Mouse (Mus musculus) spleen, adult 2 months (tissue): ENCODE data around the gene Nrn1l. TPM values are rescaled to one million over a fixed set of nuclear protein-coding genes. Genes with fewer than 3 reads are reported as not detected.

ENCODE experiments used
- DNase-seq, 2 experiments: peaks; one replicate each; pipeline versions ENCODE4 v3.0.0 to v3.0.0-alpha.2; 2012 to 2021; ENCODE audit warnings: low spot score in 2 of 2, low read depth in 1 of 2
- H3K27ac ChIP-seq: fragments of 200-500 bp; 2 replicates; pipeline ENCODE4 v1.5.1; 2012; ENCODE audit warnings: low read length, inconsistent platforms; ENCODE audit not compliant: insufficient read depth
- H3K27me3 ChIP-seq: fragments of 200-500 bp; 2 replicates; pipeline ENCODE4 v1.6.1; 2012; ENCODE audit warnings: mild to moderate bottlenecking, moderate library complexity, low read length, inconsistent platforms; ENCODE audit not compliant: control insufficient read depth, insufficient read depth
- H3K36me3 ChIP-seq: fragments of 200-500 bp; 2 replicates; pipeline ENCODE4 v1.6.1; 2012; ENCODE audit warnings: mild to moderate bottlenecking, low read length, inconsistent platforms; ENCODE audit not compliant: control insufficient read depth, insufficient read depth
- H3K4me1 ChIP-seq: fragments of 200-500 bp; 2 replicates; pipeline ENCODE4 v1.6.1; 2011; ENCODE audit warnings: inconsistent platforms; ENCODE audit not compliant: control insufficient read depth, insufficient read depth, insufficient read length
- H3K4me3 ChIP-seq: fragments of 200-500 bp; 2 replicates; pipeline ENCODE4 v1.5.1; 2011; ENCODE audit warnings: mild to moderate bottlenecking, inconsistent platforms; ENCODE audit not compliant: insufficient read depth, insufficient read length; ENCODE audit errors: extremely low read depth
- CTCF ChIP-seq: fragments of 200-500 bp; IDR thresholded peaks from 2 replicates; pipeline ENCODE4 v1.5.1; 2011; ENCODE audit warnings: mild to moderate bottlenecking, inconsistent platforms; ENCODE audit not compliant: insufficient read depth, insufficient read length, insufficient replicate concordance; ENCODE audit errors: extremely low read depth
- POLR2A ChIP-seq: fragments of 200-500 bp; IDR thresholded peaks from 2 replicates; pipeline ENCODE4 v1.6.1; 2011; ENCODE audit warnings: low read depth, low read length, inconsistent platforms
- WGBS: fragments of 180-500 bp; shearing (Covaris S2); methylation state at CpG from one replicate; pipeline ENCODE4 v1.1.7; 2018; 5-methylcytosine and 5-hydroxymethylcytosine counted together
- polyA plus RNA-seq: library from polyadenylated mRNA; depleted of rRNA; stranded (reverse); fragments of >200 nt; gene quantifications from 2 replicates; pipeline ENCODE4 v1.2.3, GENCODE M21; 2012

Gene Nrn1l
- polyA plus RNA-seq, 1 experiment: 3.0 TPM

DNA sequence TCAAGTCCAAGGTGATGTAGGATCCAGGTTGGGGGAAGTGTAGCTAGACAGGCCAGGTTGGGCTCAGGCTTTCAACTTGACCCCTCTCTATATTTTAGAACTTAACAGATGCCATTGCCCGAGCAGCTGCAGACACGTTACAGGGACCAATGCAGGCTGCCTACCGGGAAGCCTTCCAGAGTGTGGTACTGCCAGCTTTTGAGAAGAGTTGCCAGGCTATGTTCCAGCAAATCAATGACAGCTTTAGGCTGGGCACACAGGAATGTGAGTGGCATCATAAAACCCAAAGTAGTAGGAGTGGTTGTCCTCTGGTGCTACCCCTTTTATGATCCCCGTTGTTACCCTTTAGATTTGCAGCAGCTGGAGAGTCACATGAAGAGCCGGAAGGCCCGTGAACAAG, 2.5 kb upstream of the Nrn1l start:
- no peak for TF ChIP-seq POLR2A
- no peak for TF ChIP-seq CTCF
- Histone ChIP-seq H3K27ac (no peak overlapping the region), H3K4me3 (no peak overlapping the region), H3K36me3 (peaks cover 64% of the 10 kb centered on the region), H3K4me1 (no peaks in the 10 kb centered on the region), H3K27me3 (no peaks in the 10 kb centered on the region)
- no peak for DNase-seq
- WGBS: 92% methylated on average over 6 of the region's 6 CpGs

DNA sequence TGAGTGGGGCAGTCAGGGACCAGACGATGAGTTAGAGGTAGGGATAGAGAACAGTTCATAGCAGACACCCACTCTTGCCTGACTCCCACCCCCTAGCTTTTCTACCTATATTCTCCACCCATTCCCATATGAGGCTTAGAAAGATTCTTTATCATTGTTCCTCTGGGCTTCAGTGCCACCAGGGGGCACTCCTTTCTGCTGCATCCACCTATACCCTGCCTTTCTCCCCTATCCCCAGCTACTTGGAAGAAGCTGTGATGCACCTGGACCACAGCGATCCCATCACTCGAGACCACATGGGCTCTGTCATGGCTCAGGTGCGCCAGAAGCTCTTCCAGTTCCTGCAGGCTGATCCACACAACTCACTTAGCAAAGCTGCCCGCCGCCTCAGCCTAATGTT, 935 bp upstream of the Nrn1l start:
- no peak for DNase-seq
- TF ChIP-seq POLR2A (no peak), CTCF (no peak)
- H3K36me3 ChIP-seq: peaks cover 48% of the 10 kb centered on the region

DNA sequence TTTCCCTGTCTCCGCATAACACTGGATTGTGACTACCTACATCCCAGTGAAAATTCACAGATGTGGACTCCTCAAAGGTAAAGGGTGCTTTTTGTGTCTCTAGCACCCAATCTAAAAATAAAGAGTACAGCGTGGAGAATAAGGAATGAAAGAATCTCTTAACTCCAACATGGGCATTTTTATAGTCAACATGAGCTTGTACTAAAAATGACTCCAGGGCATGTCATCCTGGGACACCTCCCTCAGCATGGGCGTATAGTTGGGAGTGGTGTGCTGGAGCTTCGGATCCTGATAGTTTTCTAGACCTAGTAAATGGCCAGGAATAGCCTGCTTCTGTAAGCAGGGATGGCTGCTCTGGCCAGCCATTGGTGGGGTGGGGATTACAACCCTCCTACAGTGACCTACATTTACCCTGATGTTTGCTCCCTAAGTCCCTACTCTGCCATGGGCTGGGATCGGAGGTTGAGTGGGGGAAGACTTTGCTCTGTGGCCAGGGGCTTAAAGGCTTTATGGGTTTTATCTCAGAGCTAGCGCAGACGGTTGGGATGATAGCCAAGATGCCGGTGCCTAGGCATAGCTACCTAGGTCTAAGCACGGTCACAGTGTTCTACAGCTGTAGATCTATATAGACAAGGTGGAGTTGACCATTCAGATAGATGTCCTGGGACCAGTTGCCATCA, 4.6 kb downstream of the Nrn1l start:
- no peak for TF ChIP-seq POLR2A
- no peak for TF ChIP-seq CTCF
- Histone ChIP-seq H3K4me1 (no peaks in the 10 kb centered on the region), H3K4me3 (no peak overlapping the region), H3K36me3 (peaks cover 6% of the 10 kb centered on the region), H3K27ac (no peak overlapping the region), H3K27me3 (no peaks in the 10 kb centered on the region)
- no peak for DNase-seq
- WGBS: 89% methylated on average over 9 of the region's 9 CpGs

More for the DNA sequence above, 935 bp upstream of the Nrn1l start:
- no peaks in the 10 kb centered on the region for H3K27me3 ChIP-seq
- 91% methylated on average over 6 of the region's 6 CpGs for WGBS
- H3K27ac ChIP-seq: no peak overlapping the region
- H3K4me3 ChIP-seq: no peak overlapping the region
- H3K4me1 ChIP-seq: no peaks in the 10 kb centered on the region

DNA sequence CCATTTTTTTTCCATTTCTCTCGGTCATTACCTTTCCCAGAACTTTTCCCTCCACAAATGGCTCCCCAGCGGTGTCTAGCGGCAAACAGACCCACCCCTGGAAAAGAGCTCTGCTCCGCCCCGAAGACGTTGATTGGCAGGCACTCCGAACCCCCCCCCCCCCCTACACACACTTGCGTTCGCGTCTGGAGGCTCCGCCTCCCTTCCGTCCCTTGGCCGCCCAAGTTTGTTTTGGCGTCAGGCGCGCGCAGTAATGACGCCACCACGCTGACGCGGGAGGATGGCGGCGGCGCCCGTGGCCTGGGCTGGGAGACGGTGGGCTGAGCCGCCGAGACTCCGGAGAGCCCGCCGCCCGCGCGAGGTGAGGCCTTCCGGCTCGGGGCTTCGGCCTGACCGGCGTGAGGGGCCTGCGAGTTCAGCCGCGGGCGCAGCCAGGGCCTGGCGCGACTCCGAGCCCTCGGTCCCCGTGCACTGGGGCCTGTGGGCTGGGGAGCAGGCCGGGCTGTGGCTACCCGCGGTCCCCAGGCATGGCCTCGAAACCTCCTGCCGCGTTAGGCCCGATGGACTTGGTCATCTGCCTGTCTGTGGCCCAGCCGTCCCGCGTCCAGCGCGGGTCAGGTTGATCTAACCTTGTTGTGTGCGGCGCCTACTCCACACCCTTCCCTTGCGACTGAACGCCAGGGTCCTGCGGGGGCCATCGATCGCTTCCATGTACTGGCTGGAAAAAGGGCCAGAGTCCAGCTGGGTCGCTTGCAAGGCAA, 7.0 kb downstream of the Nrn1l start, which contains the start of gene Pskh1:
TSS of gene Pskh1 (plus strand) at position 262 of the 761 bp plus-strand sequence.
- Histone ChIP-seq H3K27me3 (no peaks in the 10 kb centered on the region), H3K36me3 (no peaks in the 10 kb centered on the region), H3K27ac (peak within 1 kb of the TSS; percentile 84), H3K4me3 (peak within 1 kb of the TSS; percentile 91), H3K4me1 (no peaks in the 10 kb centered on the region)
- WGBS: under 1% methylated on average over 68 of the region's 68 CpGs
- peak; percentile 87 for DNase-seq
- TF ChIP-seq POLR2A (peak; percentile 26; the same call in 1 of the 2 replicates), CTCF (no peak)

DNA sequence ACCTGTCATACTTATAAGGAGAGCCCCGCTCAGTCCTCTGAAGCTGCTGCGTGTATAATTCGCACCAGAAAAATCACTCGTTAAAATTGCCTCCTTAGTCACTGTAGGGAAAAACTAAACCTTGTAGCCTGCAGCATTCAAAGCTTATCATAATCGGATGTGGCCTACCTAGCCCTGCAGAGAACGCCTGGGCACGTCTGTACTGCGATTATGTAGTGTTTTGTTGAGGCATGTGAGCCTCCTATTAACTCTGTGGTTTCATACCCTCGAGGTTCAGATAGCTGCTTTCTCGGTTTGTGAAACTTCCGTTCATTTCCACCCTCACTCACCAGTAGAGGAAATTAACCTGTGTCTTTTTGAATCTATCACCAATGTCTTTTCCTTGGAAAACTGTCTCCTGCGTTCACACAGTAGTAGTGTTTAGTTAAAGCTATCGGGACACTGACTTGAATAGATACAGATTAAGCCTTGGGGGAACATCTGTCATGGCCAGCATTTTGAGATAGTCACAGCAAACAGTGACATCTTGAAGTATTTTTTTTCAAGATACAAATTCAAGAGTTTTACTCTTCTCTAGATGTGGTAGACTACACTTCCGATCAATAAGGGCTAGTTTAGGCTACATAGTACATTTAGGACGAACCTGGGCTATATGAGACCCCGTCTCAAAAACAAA, 7.7 kb downstream of the Nrn1l start:
- H3K36me3 ChIP-seq: no peaks in the 10 kb centered on the region
- peak overlapping the region; percentile 91 for H3K4me3 ChIP-seq
- H3K4me1 ChIP-seq: no peaks in the 10 kb centered on the region
- no peaks in the 10 kb centered on the region for H3K27me3 ChIP-seq
- peak overlapping the region; percentile 84 for H3K27ac ChIP-seq
- TF ChIP-seq CTCF: no peak
- TF ChIP-seq POLR2A: no peak
- 23% methylated on average over 16 of the region's 16 CpGs for WGBS
- DNase-seq: peak in 1 of 2 experiments; percentile 28

DNA sequence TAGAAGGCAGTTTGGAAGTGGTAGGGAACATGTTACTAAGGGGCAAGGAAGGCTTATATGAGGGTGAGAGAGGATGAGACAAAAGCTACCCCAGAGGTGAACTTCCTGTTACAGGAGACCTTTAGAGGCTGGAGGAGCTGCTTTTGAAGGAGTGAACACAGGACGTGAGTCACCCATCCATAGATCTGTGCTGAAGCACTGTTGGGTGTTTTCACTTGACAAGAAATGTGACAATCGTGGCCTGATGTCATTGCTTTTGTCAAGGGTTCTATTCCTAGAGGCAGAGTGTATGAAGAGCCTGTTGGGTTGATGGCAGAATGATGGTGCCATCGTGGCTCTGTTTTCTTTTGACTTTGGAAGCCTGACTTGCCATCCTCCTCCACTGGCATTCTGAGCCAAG, 26.0 kb downstream of the Nrn1l start:
- WGBS: 73% methylated on average over 3 of the region's 3 CpGs
- H3K4me3 ChIP-seq: no peak overlapping the region
- TF ChIP-seq POLR2A: no peak
- no peak for TF ChIP-seq CTCF
- no peak overlapping the region for H3K27ac ChIP-seq
- no peaks in the 10 kb centered on the region for H3K27me3 ChIP-seq
- no peaks in the 10 kb centered on the region; the same call in 1 of the 2 replicates for H3K36me3 ChIP-seq
- no peaks in the 10 kb centered on the region; the same call in 1 of the 2 replicates for H3K4me1 ChIP-seq
- DNase-seq: no peak
